Mouse (Mus musculus) T-cell, adult 66 days (primary cell): ENCODE measurements around the gene Klk7. TPM values are rescaled to one million over a fixed set of nuclear protein-coding genes. Genes with fewer than 3 reads are reported as not detected.

ENCODE experiments used
- total RNA-seq, 2 experiments: library from RNA; stranded (reverse); gene quantifications; 3 replicates in 1 of 2; 4 replicates in 1 of 2; pipeline ENCODE4 v1.2.4; 2023

Klk7 gene
- total RNA-seq, result 1 to 10 TPM in 1 of 2 experiments, under 1 TPM in 1; 0.76 to 1.3 TPM

DNA sequence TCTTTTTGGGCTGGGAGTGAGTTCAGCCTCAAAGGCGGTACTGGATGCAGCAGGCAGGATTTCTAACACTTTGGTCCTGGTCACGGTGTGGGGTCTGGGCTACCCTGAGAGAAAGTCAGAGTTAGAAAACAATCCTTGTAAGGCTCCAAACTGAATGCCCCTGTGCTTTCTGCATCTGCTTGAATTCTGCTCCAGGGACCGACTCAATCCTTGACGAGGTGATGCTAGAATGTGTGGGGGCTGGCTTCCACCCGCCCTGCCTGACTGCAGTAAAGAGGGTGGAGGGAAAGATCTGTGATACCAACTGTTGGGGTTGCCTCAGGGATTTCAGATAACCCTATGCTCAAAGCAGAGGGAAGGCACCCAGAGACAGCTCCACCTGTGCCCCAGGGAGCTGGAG lies at the start of gene Klk7:
Klk7 (plus strand) TSS at position 301 of the 400 bp plus-strand sequence.

DNA sequence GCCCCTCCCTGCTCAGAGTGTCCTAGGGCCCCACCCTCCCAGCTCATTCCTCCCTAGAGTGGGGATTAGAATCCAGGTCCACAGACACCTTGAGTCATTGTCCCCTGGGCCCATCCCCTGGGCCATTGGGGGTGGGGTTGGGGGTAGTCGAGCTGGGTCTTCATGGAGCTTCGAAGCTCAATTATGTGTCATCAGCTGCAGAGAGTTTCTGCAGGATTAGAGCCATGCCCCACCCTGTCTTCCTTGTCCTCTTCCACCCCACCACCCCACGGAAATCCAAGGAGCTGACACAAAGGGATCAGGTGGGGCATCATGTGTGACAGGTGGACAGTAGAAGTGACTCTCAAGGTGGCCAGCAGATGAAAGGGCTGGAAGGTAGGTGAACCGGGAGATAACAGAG lies 42.5 kb upstream of the Klk7 start, which contains the start of gene Klk12:
Klk12 (plus strand) TSS at position 301 of the 400 bp plus-strand sequence.

GRCm38 (mm10) chr7:43774364-43774763 lies 36.7 kb upstream of the Klk7 start, which contains the start of gene Klk11:
TSS of gene Klk11 (plus strand) at chr7:43774604.

DNA sequence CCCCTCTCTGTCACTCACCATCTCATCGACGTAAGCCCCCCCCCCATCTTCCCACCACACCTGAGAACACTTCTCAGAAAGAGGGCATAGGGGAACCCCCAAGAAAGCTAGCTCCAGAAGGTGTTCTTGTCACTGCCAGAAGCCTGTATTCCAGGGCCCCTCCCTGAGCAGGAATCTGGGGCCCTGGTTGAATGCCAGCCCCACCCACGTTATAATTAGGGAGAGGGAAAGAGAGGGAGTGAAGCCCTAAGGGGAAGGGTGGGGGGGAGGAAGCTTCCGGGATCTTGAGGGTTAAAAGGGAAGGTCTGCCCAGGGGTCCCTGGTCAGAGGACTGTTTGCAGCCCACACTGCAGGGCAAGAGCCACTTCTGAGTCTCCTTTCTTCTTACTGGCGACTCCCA lies 30.3 kb upstream of the Klk7 start, which contains the start of gene Klk10:
Klk10 (plus strand) TSS at position 290 of the 400 bp plus-strand sequence.

GRCm38 (mm10) chr7:43791591-43791990 lies 19.5 kb upstream of the Klk7 start, which contains the start of gene Klk9:
TSS of gene Klk9 (plus strand) at chr7:43791891.

DNA sequence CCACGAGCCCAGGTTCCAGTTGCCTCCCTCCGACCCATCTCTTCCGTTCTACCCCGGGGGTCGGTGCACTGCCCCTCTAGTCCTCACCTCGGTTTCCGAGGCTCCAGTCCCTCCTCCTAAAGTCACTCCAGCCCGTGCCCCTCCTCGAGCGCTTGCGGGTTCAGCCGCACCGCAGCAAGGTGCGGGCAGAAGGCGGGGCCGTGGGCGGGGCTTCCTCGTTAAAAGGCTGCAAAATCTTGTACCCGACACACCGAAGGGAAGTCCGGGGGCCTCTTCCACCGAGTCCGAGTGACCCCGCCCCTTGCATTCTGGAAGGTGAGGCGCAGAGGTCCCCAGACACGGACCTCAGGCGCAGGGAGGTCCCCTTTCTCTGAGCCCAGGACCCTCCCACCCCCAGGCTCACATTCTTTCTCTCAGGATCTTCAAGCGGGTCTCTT lies 13.7 kb upstream of the Klk7 start, which contains the start of gene Klk8:
Klk8 (plus strand) TSS at position 245 of the 437 bp plus-strand sequence.

DNA sequence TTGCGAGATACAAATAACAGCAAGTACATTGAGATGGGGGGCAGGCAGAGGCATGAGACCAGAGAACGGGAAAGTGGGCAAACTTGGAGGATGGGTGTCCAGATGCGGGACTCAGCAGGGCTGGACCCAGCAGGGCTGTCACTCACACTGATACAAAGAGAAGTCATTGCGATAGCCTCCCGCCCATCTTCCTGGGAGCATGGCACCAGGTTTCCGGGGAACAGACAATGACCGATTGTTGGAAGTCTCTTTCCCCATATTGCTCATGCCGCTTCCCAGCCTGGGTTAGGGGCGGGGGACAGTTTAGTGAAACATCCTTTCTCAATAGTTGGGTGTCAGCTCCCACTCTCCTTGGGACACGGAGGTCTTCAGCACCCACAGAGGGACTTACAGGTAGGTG lies 13.1 kb downstream of the Klk7 start, which contains the start of gene Klk6:
Klk6 (plus strand) TSS at position 301 of the 400 bp plus-strand sequence.

GRCm38 (mm10) chr7:43841701-43842100 lies 30.6 kb downstream of the Klk7 start, which contains the start of gene Klk5:
TSS of gene Klk5 (plus strand) at chr7:43841971.

Other genes with a start within 250 kb of the Klk7 start
- gene Zfp658, start 249.0 kb upstream of the Klk7 start, total RNA-seq, result 1 to 10 TPM; 8.2 TPM
- 10 to 100 TPM in 1 of 2 experiments, 1 to 10 TPM in 1; 9.2 to 18.9 TPM for gene Zfp719, start 231.7 kb upstream of the Klk7 start, total RNA-seq
- not detected for gene Zfp819, start 204.1 kb upstream of the Klk7 start, total RNA-seq
- not detected for gene Ceacam18, start 176.6 kb upstream of the Klk7 start, total RNA-seq
- 1 to 10 TPM; 1.3 to 2.4 TPM for gene Siglece, start 151.1 kb upstream of the Klk7 start, total RNA-seq
- gene Ctu1, start 139.3 kb upstream of the Klk7 start, total RNA-seq, result 10 to 100 TPM in 1 of 2 experiments, 1 to 10 TPM in 1; 9.6 to 10.0 TPM
- gene Klk14, start 120.9 kb upstream of the Klk7 start, total RNA-seq, result not detected
- not detected for gene Klk13, start 98.7 kb upstream of the Klk7 start, total RNA-seq
- gene Klk12, start 42.4 kb upstream of the Klk7 start, total RNA-seq, result not detected
- not detected for gene Klk11, start 36.7 kb upstream of the Klk7 start, total RNA-seq
- not detected for gene Klk10, start 30.3 kb upstream of the Klk7 start, total RNA-seq
- not detected for gene Klk9, start 19.4 kb upstream of the Klk7 start, total RNA-seq
- gene Klk8, start 13.7 kb upstream of the Klk7 start, total RNA-seq, result 100 to 1,000 TPM; 182 to 192 TPM
- not detected for gene Klk6, start 13.2 kb downstream of the Klk7 start, total RNA-seq
- not detected for gene Klk5, start 30.7 kb downstream of the Klk7 start, total RNA-seq
- not detected for gene Klk4, start 69.9 kb downstream of the Klk7 start, total RNA-seq
- not detected for gene Klk15, start 122.4 kb downstream of the Klk7 start, total RNA-seq
- not detected for gene Klk1b8, start 139.4 kb downstream of the Klk7 start, total RNA-seq
- gene Klk1b1, start 155.5 kb downstream of the Klk7 start, total RNA-seq, result not detected
- gene Klk1b9, start 164.8 kb downstream of the Klk7 start, total RNA-seq, result 1 to 10 TPM in 1 of 2 experiments, not detected in 1; 1.1 TPM
- gene Klk1b11, start 184.6 kb downstream of the Klk7 start, total RNA-seq, result not detected
- gene Klk1b26, start 200.9 kb downstream of the Klk7 start, total RNA-seq, result not detected
- gene Klk1b27, start 241.0 kb downstream of the Klk7 start, total RNA-seq, result 1 to 10 TPM in 1 of 2 experiments, not detected in 1; 1.1 TPM